Mouse (Mus musculus) forebrain, embryonic 13.5 days (tissue): Measurements from ENCODE around the gene Ripor3. TPM values are rescaled to one million over a fixed set of nuclear protein-coding genes. Genes with fewer than 3 reads are reported as not detected.
"Not testable (repeated sequence)": the region's sequence is repeated elsewhere in the genome, so short reads cannot be mapped to it uniquely, and the experiment has no call there.

Experiments
- ATAC-seq: fragments of 200-750 bp; cut with Nextera tagmentation; 2 replicates; pipeline ENCODE4 v1.8.0; 2017
- H3K27ac ChIP-seq: fragments of 300-500 bp; sonication (generic); 2 replicates; pipeline ENCODE4 v1.5.1; 2015; ENCODE audit warnings: inconsistent platforms, mild to moderate bottlenecking, moderate library complexity
- H3K27me3 ChIP-seq: fragments of 300-500 bp; sonication (generic); 2 replicates; pipeline ENCODE4 v1.6.1; 2015; ENCODE audit warnings: mild to moderate bottlenecking, inconsistent platforms
- H3K36me3 ChIP-seq: fragments of 300-500 bp; sonication (generic); 2 replicates; pipeline ENCODE4 v1.6.1; 2015; ENCODE audit warnings: mild to moderate bottlenecking, inconsistent platforms; ENCODE audit not compliant: poor library complexity, severe bottlenecking
- H3K4me1 ChIP-seq: fragments of 300-500 bp; sonication (generic); 2 replicates; pipeline ENCODE4 v1.6.1; 2015; ENCODE audit warnings: inconsistent platforms
- H3K4me2 ChIP-seq: fragments of 300-500 bp; sonication (generic); 2 replicates; pipeline ENCODE4 v1.6.1; 2015; ENCODE audit warnings: inconsistent platforms, mild to moderate bottlenecking, moderate library complexity
- H3K4me3 ChIP-seq: fragments of 300-500 bp; sonication (generic); 2 replicates; pipeline ENCODE4 v1.5.1; 2015; ENCODE audit warnings: mild to moderate bottlenecking, inconsistent platforms
- H3K9ac ChIP-seq: fragments of 300-500 bp; sonication (generic); 2 replicates; pipeline ENCODE4 v1.6.1; 2015; ENCODE audit warnings: mild to moderate bottlenecking, inconsistent platforms
- H3K9me3 ChIP-seq: fragments of 300-500 bp; sonication (generic); replicated peaks from 2 replicates; pipeline ENCODE4 v1.6.1; 2016; ENCODE audit warnings: inconsistent platforms
- WGBS: fragments of 180-500 bp; shearing (Covaris S2); methylation state at CpG from one replicate; pipeline ENCODE4 v1.1.7; 2015; 5-methylcytosine and 5-hydroxymethylcytosine counted together
- polyA plus RNA-seq: library from polyadenylated mRNA; unstranded; fragments of >200 nt; fragmentation: Nextera tagmentation; extraction: Ambion mirVana; gene quantifications from 2 replicates; pipeline ENCODE4 v1.2.1, GENCODE M21; 2015

Gene Ripor3
- polyA plus RNA-seq = 0.19 TPM in 2 replicates

- ATAC-seq = no peak
- Histone ChIP-seq H3K9me3 (no peaks in the 10 kb centered on the region), H3K4me2 (no peak within 1 kb of the TSS), H3K36me3 (no peaks in the 10 kb centered on the region), H3K27ac (no peak within 1 kb of the TSS), H3K9ac (no peak within 1 kb of the TSS), H3K4me3 (no peak within 1 kb of the TSS), H3K4me1 (no peaks in the 10 kb centered on the region), H3K27me3 (no peaks in the 10 kb centered on the region)
- WGBS = 33% methylated on average over 9 of the region's 9 CpGs
These were observed at the start of gene Ripor3 for GRCm38 (mm10) chr2:168009936-168010668. TSS of gene Ripor3 (minus strand) at chr2:168010618.

DNA sequence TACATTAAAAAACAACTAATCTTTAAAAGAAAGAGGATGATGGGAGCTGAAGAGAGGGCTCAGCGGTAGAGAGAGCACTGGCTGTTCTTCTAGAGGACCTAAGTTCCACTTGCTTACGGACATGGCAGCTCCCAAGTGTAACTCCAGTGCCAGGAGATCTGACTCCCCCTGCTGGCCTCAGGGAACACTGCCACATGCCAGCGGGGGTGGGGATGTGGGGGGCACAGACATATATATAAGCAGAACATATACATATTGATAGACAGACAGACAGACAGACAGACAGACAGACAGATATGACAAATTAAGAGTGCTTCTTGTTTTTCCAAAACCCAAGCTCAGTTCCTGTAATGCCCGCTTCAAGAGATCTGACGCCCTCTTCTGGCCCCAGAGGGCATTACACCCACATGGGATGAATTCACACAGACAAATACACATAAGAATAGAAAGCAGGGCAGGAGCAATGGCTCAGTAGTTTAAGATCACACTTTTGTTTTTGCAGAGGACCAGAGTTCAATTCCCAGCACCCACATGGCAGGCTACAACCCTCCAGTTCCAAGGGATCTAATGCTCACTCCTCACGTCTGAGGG, 48.9 kb upstream of the Ripor3 start:
- Histone ChIP-seq H3K27me3 (no peaks in the 10 kb centered on the region), H3K4me3 (no peak overlapping the region), H3K4me2 (no peak overlapping the region), H3K27ac (no peak overlapping the region), H3K9ac (no peak overlapping the region), H3K4me1 (no peaks in the 10 kb centered on the region), H3K36me3 (no peaks in the 10 kb centered on the region), H3K9me3 (peaks cover 5% of the 10 kb centered on the region; the same call in 1 of the 2 replicates)
- WGBS = 75% methylated on average over 6 of the region's 6 CpGs
- no peak for ATAC-seq

- Histone ChIP-seq H3K27me3 (no peaks in the 10 kb centered on the region), H3K4me3 (no peak overlapping the region), H3K4me1 (no peaks in the 10 kb centered on the region), H3K36me3 (no peaks in the 10 kb centered on the region), H3K9me3 (peaks cover 5% of the 10 kb centered on the region; the same call in 1 of the 2 replicates), H3K4me2 (no peak overlapping the region), H3K9ac (no peak overlapping the region), H3K27ac (no peak overlapping the region)
- ATAC-seq = no peak
- 22% methylated on average over 13 of the region's 13 CpGs for WGBS
These were observed 48.2 kb upstream of the Ripor3 start for GRCm38 (mm10) chr2:168058488-168059199.

DNA sequence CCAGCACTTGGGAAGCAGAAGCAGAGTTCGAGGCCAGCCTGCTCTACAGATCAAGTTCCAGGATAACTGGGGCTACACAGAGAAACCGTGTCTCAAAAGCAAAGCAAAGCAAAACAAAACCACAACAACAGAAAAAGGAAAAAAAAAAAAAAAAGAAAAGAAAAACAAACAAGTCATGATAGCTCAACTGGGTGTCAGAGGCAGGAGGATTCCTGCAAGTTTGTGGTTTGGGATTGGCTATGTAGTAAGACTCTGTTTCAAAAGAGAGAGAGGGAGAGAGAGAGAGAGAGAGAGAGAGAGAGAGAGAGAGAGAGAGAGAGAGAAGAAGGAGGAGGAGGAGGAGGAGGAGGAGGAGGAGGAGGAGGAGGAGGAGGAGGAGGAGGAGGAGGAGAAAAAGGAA, 47.5 kb upstream of the Ripor3 start:
- WGBS = 73% methylated on average over 2 of the region's 2 CpGs

GRCm38 (mm10) chr2:168056666-168056933, 46.2 kb upstream of the Ripor3 start:
- Histone ChIP-seq H3K4me3 (no peak overlapping the region), H3K27me3 (peaks cover 13% of the 10 kb centered on the region), H3K9me3 (peaks cover 5% of the 10 kb centered on the region; the same call in 1 of the 2 replicates), H3K9ac (no peak overlapping the region), H3K27ac (no peak overlapping the region), H3K36me3 (no peaks in the 10 kb centered on the region), H3K4me1 (no peaks in the 10 kb centered on the region), H3K4me2 (no peak overlapping the region)
- WGBS = 68% methylated on average over 8 of the region's 8 CpGs
- no peak for ATAC-seq

More for the DNA sequence above, 47.5 kb upstream of the Ripor3 start:
- not testable (repeated sequence) for H3K27me3 ChIP-seq, H3K27ac ChIP-seq, H3K4me1 ChIP-seq, H3K9ac ChIP-seq, H3K9me3 ChIP-seq, H3K36me3 ChIP-seq, H3K4me3 ChIP-seq, ATAC-seq, H3K4me2 ChIP-seq

DNA sequence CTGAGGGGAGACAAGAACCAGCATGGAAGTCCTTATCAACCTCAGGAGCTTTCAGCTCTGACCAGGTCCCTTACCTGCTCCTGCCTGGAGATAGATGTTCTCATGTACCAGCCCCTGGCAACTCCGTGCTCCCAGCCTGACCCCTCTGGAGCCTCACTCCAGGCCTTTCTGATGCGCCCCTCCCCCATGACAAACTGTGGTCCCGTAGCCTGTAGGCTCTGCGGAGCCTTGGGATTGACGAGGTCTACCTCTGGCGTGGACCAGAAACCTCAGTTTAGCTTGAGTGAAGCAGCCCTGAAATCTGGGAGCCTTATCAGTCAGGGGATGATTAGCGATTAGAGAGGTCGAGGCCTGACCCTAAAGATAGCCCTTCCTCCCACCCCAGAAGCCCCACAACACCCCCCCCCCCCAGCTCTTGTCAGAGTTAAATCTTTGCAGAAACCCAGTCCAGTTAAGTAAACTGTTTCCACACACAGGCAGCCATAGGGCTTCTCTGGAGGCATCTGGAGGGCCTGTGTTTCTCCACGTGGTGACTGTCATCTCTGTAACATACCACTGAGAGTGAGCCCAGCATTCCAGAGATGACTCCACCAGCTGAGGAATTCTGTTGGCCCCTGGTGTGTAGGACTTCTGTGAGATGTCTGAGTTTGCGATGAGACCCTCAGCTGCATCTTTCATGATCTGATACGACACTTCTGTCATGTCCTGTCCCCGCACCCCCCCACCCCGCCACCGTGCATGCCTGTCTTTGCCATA, 45.7 kb upstream of the Ripor3 start:
- Histone ChIP-seq H3K4me1 (no peaks in the 10 kb centered on the region), H3K4me2 (no peak overlapping the region), H3K27me3 (peaks cover 19% of the 10 kb centered on the region), H3K36me3 (no peaks in the 10 kb centered on the region), H3K9me3 (peaks cover 5% of the 10 kb centered on the region; the same call in 1 of the 2 replicates), H3K9ac (no peak overlapping the region), H3K4me3 (no peak overlapping the region), H3K27ac (no peak overlapping the region)
- ATAC-seq = no peak
- WGBS = 44% methylated on average over 14 of the region's 14 CpGs

- no peak overlapping the region for H3K27ac ChIP-seq
- peaks cover 38% of the 10 kb centered on the region for H3K27me3 ChIP-seq
- no peak overlapping the region for H3K4me2 ChIP-seq
- no peaks in the 10 kb centered on the region for H3K36me3 ChIP-seq
- WGBS = 90% methylated on average over 11 of the region's 11 CpGs
- no peak overlapping the region for H3K4me3 ChIP-seq
- H3K9me3 ChIP-seq = 0 out of 2 replicates have a peak, but pooled peaks cover under 1% of the 10 kb centered on the region
- no peak overlapping the region for H3K9ac ChIP-seq
- peaks cover 16% of the 10 kb centered on the region for H3K4me1 ChIP-seq
- no peak for ATAC-seq
These were observed 43.7 kb upstream of the Ripor3 start for GRCm38 (mm10) chr2:168054142-168054541.

DNA sequence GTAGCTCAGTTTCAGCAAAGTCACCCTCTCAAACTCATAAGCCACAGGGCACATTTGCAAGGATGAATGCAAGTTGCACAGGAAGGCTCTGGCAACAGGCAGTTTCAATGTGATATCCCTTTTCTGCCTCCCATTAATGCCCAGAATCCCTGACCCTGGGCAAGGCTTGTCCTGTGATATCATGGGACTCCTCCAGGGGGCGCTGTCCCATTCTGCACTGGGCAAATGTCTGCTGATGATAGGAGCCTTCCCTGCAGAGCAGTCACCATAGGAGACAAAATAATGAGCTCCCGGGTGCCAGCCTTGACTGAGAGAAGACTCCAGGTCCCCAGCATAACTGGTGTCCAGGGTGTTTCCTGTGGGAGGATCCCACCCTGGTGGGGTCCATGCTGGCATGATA, 42.3 kb upstream of the Ripor3 start:
- Histone ChIP-seq H3K9ac (no peak overlapping the region), H3K4me2 (no peak overlapping the region), H3K36me3 (no peaks in the 10 kb centered on the region), H3K27ac (no peak overlapping the region), H3K27me3 (peaks cover 44% of the 10 kb centered on the region), H3K4me1 (peaks cover 17% of the 10 kb centered on the region), H3K9me3 (no peaks in the 10 kb centered on the region), H3K4me3 (no peak overlapping the region)
- 21% methylated on average over 2 of the region's 2 CpGs for WGBS
- ATAC-seq = no peak

DNA sequence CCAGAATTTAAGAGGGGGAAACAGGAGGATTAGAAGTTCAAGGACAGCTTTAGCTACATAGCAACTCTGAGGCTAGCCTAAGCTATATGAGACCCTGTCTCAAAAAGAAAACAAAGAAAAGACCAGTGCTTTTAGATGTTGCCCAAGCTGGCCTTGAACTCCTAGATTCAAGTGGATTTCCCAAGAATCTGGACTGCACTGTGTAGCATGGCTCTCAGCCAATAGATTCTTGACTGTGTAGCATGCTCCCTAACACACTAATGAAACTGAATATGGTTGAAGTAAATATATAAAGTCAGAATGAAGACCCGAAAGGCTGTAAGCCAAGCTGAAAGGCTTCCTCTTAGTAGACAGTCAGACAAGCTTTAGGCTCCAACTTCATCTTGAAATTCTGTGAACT, 41.7 kb upstream of the Ripor3 start:
- Histone ChIP-seq H3K4me3 (no peak overlapping the region), H3K9me3 (no peaks in the 10 kb centered on the region), H3K4me2 (no peak overlapping the region), H3K27me3 (peaks cover 46% of the 10 kb centered on the region), H3K27ac (no peak overlapping the region), H3K36me3 (no peaks in the 10 kb centered on the region), H3K9ac (no peak overlapping the region), H3K4me1 (peaks cover 17% of the 10 kb centered on the region)
- WGBS = 94% methylated on average over 1 of the region's 1 CpGs
- ATAC-seq = no peak

DNA sequence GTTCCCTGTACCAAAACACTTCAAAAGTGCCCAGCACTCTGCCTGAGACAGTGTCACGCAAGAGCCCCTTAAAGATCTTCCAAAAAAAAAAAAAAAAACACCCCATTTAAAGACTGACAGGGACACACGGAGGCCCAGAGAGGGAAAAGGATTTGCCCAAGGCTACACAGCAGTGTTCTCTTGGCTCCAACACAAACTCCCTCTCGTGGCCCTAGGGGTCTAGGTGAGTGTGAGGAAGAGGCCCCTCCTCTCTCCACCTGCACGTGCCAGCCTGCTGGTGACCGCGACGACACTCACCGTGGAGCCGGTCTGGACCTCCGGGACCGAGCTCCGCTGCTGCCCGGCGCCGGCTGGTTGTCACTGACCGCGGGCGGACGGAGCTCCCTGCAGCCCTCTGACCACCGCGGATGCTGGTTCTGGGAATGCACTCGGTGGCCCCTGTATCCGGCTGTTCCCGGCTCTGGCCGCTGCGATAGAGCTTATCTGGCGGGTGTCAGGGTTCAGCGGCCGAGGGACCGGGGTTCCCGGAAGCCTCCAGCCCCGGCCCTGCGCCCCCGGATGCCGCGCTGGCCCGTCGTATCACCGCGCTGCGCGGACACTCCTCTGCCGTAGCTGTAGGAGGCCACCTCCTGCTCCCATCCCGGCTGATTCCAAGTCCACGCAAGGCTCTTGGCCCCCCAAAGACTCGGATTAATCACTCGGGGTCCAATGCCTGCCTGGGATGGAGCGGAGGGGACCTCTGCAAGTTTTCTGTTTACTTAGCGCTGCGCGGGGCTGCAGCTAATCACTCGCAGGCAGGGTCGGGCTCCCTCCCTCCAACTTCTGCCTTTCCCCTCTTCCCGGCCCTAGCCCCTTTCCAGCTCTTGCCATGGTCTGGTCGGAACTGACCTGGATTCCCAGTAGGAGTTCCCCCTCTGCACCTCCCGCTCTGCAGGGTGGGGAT, 39.9 kb upstream of the Ripor3 start:
- H3K27ac ChIP-seq = no peak overlapping the region
- under 1% methylated on average over 56 of the region's 56 CpGs for WGBS
- peak overlapping the region; percentile 77 for H3K4me2 ChIP-seq
- peaks cover 25% of the 10 kb centered on the region for H3K4me1 ChIP-seq
- peak overlapping the region; percentile 62 for H3K9ac ChIP-seq
- ATAC-seq = no peak
- H3K9me3 ChIP-seq = no peaks in the 10 kb centered on the region
- H3K4me3 ChIP-seq = peak overlapping the region; percentile 44
- peaks cover 46% of the 10 kb centered on the region for H3K27me3 ChIP-seq
- H3K36me3 ChIP-seq = no peaks in the 10 kb centered on the region

- Histone ChIP-seq H3K27ac (no peak overlapping the region), H3K36me3 (no peaks in the 10 kb centered on the region), H3K4me2 (peak overlapping the region; percentile 77; the same call in 1 of the 2 replicates), H3K27me3 (peaks cover 46% of the 10 kb centered on the region), H3K9ac (no peak overlapping the region), H3K4me3 (no peak overlapping the region), H3K4me1 (peaks cover 25% of the 10 kb centered on the region), H3K9me3 (no peaks in the 10 kb centered on the region)
- WGBS = 12% methylated on average over 14 of the region's 16 CpGs
- ATAC-seq = no peak
These were observed 38.7 kb upstream of the Ripor3 start for GRCm38 (mm10) chr2:168049002-168049635.
